27 mouse cellular contexts compared by ENCODE assay signal in genomic region chr1:182368309-182368708, GRCm38 (mm10). TPM values are rescaled to one million over a fixed set of nuclear protein-coding genes. Genes with fewer than 3 reads are reported as not detected.
DNase-seq lines count a peak whose midpoint lies in the region; ATAC-seq lines count a peak whose summit lies in the region.
"Had no signal": no experiment of that assay in that cellular context is flagged by ENCODE, and none has a peak within 500 bp of the region (broad histone marks: within the 10 kb centered on the region; RNA-seq: fewer than 3 reads in every experiment).

No protein-coding gene starts in this region.

- H3K4me1 ChIP-seq in kidney, embryonic 15.5 days = peaks cover 19% of the 10 kb centered on the region
- H3K4me1 ChIP-seq in limb, embryonic 13.5 days = peaks cover 9% of the 10 kb centered on the region
- H3K4me1 ChIP-seq in forebrain, embryonic 12.5 days = no peaks in the 10 kb centered on the region
- H3K4me1 ChIP-seq: forebrain, embryonic 13.5 days; heart, embryonic 12.5 days; lung, embryonic 15.5 days; neural tube, embryonic 13.5 days had no signal

- no peak overlapping the region for H3K9ac ChIP-seq in kidney, embryonic 15.5 days
- H3K9ac ChIP-seq in limb, embryonic 13.5 days = no peak overlapping the region
- no peak overlapping the region for H3K9ac ChIP-seq in forebrain, embryonic 12.5 days
- H3K9ac ChIP-seq: forebrain, embryonic 13.5 days; heart, embryonic 12.5 days; liver, embryonic 14.5 days; lung, embryonic 15.5 days; neural tube, embryonic 13.5 days had no signal

- H3K27me3 ChIP-seq in kidney, embryonic 15.5 days = no peaks in the 10 kb centered on the region
- H3K27me3 ChIP-seq in limb, embryonic 13.5 days = no peaks in the 10 kb centered on the region
- no peaks in the 10 kb centered on the region for H3K27me3 ChIP-seq in forebrain, embryonic 12.5 days
- H3K27me3 ChIP-seq: forebrain, embryonic 13.5 days; heart, embryonic 12.5 days; lung, embryonic 15.5 days; neural tube, embryonic 13.5 days had no signal

- H3K9me3 ChIP-seq in kidney, embryonic 15.5 days (replicated peaks) = no peaks in the 10 kb centered on the region
- H3K9me3 ChIP-seq in limb, embryonic 13.5 days = no peaks in the 10 kb centered on the region
- no peaks in the 10 kb centered on the region for H3K9me3 ChIP-seq in forebrain, embryonic 12.5 days
- H3K9me3 ChIP-seq: forebrain, embryonic 13.5 days; heart, embryonic 12.5 days; lung, embryonic 15.5 days; neural tube, embryonic 13.5 days had no signal

- 0 out of 2 replicates have a peak, but pooled peaks have one; percentile 22 for ATAC-seq in kidney, embryonic 15.5 days (replicated peaks; ENCODE audit: low FRiP score)
- no peak for ATAC-seq in limb, embryonic 13.5 days (ENCODE audit: low FRiP score, low read depth)
- ATAC-seq in monocyte, adult 5-6 weeks (replicated peaks; ENCODE audit: insufficient number of reproducible peaks, low FRiP score, low TSS enrichment, poor library complexity, severe bottlenecking) = no peak
- no peak for ATAC-seq in forebrain, embryonic 12.5 days (ENCODE audit: low FRiP score)
- ATAC-seq: forebrain, embryonic 13.5 days; hindbrain, postnatal 0 days had no signal

- H3K36me3 ChIP-seq in kidney, embryonic 15.5 days = no peaks in the 10 kb centered on the region
- H3K36me3 ChIP-seq in limb, embryonic 13.5 days = no peaks in the 10 kb centered on the region
- H3K36me3 ChIP-seq in forebrain, embryonic 12.5 days (replicated peaks) = no peaks in the 10 kb centered on the region
- H3K36me3 ChIP-seq: heart, embryonic 12.5 days; lung, embryonic 15.5 days; neural tube, embryonic 13.5 days had no signal

- no peak overlapping the region for H3K4me3 ChIP-seq in kidney, embryonic 15.5 days (replicated peaks)
- H3K4me3 ChIP-seq in limb, embryonic 13.5 days = no peak overlapping the region
- H3K4me3 ChIP-seq in forebrain, embryonic 12.5 days (replicated peaks) = no peak overlapping the region
- H3K4me3 ChIP-seq: forebrain, embryonic 13.5 days; heart, embryonic 12.5 days; lung, embryonic 15.5 days; neural tube, embryonic 13.5 days had no signal

- H3K4me2 ChIP-seq in kidney, embryonic 15.5 days = peak overlapping the region; percentile 15; the same call in 1 of the 2 replicates
- H3K4me2 ChIP-seq in limb, embryonic 13.5 days (replicated peaks) = peak overlapping the region; percentile 21; the same call in 1 of the 2 replicates
- no peak overlapping the region for H3K4me2 ChIP-seq in forebrain, embryonic 12.5 days
- H3K4me2 ChIP-seq: forebrain, embryonic 13.5 days; heart, embryonic 12.5 days; lung, embryonic 15.5 days; neural tube, embryonic 13.5 days had no signal

- H3K27ac ChIP-seq in kidney, embryonic 15.5 days = no peak overlapping the region
- H3K27ac ChIP-seq in limb, embryonic 13.5 days = peak overlapping the region; percentile 33; the same call in 1 of the 2 replicates
- H3K27ac ChIP-seq in forebrain, embryonic 12.5 days = no peak overlapping the region
- H3K27ac ChIP-seq: forebrain, embryonic 13.5 days; hindbrain, postnatal 0 days; liver, embryonic 14.5 days; lung, embryonic 15.5 days; neural tube, embryonic 13.5 days had no signal

- DNase-seq in kidney, postnatal 4 days = no peak
- DNase-seq in 3T3-L1 (ENCODE audit: low read depth, low spot score) = peak; percentile 61
- peak; percentile 70 for DNase-seq in Muller cell, postnatal 12 days (ENCODE audit: inconsistent ontology term)
- DNase-seq: adrenal gland, postnatal 25 days; cerebellum, adult 8-10 months; cerebellum, postnatal 36 days; gastrocnemius, postnatal 10 days; heart, adult 11 months; heart, postnatal 10 days; kidney, adult 18-20 months; left cerebral cortex, postnatal 4 days; lung, postnatal 36 days; midbrain, embryonic 14.5 days; retina, postnatal 1 day; right cerebral cortex, postnatal 25 days; spleen, adult 18-20 months; thymus, postnatal 25 days had no signal

- 58% methylated on average over 7 of the region's 7 CpGs for WGBS in kidney, embryonic 15.5 days
- 50% methylated on average over 7 of the region's 7 CpGs for WGBS in limb, embryonic 13.5 days
- WGBS in forebrain, embryonic 12.5 days = 79% methylated on average over 7 of the region's 7 CpGs

RNA-seq across cellular contexts. Expression of gene Fbxo28, which starts 26.9 kb away (rescaled TPM):
- polyA plus RNA-seq in kidney, embryonic 15.5 days (2015; fragmentation: Nextera tagmentation; extraction: Ambion mirVana) = 18.1 and 18.4 TPM in 2 replicates
- polyA plus RNA-seq in limb, embryonic 13.5 days (2015; fragmentation: Nextera tagmentation; extraction: Ambion mirVana) = 19.6 TPM in 2 replicates
- total RNA-seq in monocyte, adult 5-6 weeks (2017) = 35.3 to 43.4 TPM (median 37.8 TPM) in 3 replicates
- 31.6 and 34.5 TPM in 2 replicates for polyA plus RNA-seq in forebrain, embryonic 12.5 days (2016; fragmentation: Nextera tagmentation; extraction: Ambion mirVana)

RNA-seq across cellular contexts. Expression of gene Trp53bp2, which starts 40.7 kb away (rescaled TPM):
- polyA plus RNA-seq in kidney, embryonic 15.5 days (2015; fragmentation: Nextera tagmentation; extraction: Ambion mirVana) = 27.2 and 27.8 TPM in 2 replicates
- 25.0 and 25.1 TPM in 2 replicates for polyA plus RNA-seq in limb, embryonic 13.5 days (2015; fragmentation: Nextera tagmentation; extraction: Ambion mirVana)
- total RNA-seq in monocyte, adult 5-6 weeks (2017) = 14.7 to 27.1 TPM (median 23.8 TPM) in 3 replicates
- 32.5 and 35.4 TPM in 2 replicates for polyA plus RNA-seq in forebrain, embryonic 12.5 days (2016; fragmentation: Nextera tagmentation; extraction: Ambion mirVana)

Comparison
In these comparisons a context has a peak if more than half of its experiments do, and no peak if none do; other contexts are left out.
1. DNase-seq: peak in 3T3-L1 (single experiment) and Muller cell, postnatal 12 days (single experiment); none in kidney, postnatal 4 days (0 of 2).